Mouse (Mus musculus) ES-Bruce4 (cell line): ENCODE measurements around the gene 4930442H23Rik. TPM values are rescaled to one million over a fixed set of nuclear protein-coding genes. Genes with fewer than 3 reads are reported as not detected.

Experiments used
- H3K27ac ChIP-seq: 2 replicates; pipeline ENCODE4 v1.5.1; 2012; ENCODE audit warnings: low read length, inconsistent platforms; ENCODE audit not compliant: insufficient read depth
- H3K27me3 ChIP-seq: 2 replicates; pipeline ENCODE4 v1.6.1; 2012; ENCODE audit warnings: mild to moderate bottlenecking, low read length, inconsistent platforms; ENCODE audit not compliant: control insufficient read depth, poor library complexity, insufficient read depth, severe bottlenecking
- H3K36me3 ChIP-seq: 2 replicates; pipeline ENCODE4 v1.6.1; 2012; ENCODE audit warnings: inconsistent platforms, mild to moderate bottlenecking, low read length, moderate library complexity; ENCODE audit not compliant: control insufficient read depth, poor library complexity, insufficient read depth, severe bottlenecking
- H3K4me1 ChIP-seq: one replicate; pipeline ENCODE4 v1.8.1; 2011; ENCODE audit warnings: low read length; ENCODE audit not compliant: control insufficient read depth, insufficient read depth
- H3K4me3 ChIP-seq: 2 replicates; pipeline ENCODE4 v1.5.1; 2011; ENCODE audit warnings: low read depth, mild to moderate bottlenecking, low read length
- H3K9ac ChIP-seq: 2 replicates; pipeline ENCODE4 v1.6.1; 2012; ENCODE audit warnings: low read depth, mild to moderate bottlenecking, inconsistent platforms; ENCODE audit not compliant: poor library complexity, severe bottlenecking
- H3K9me3 ChIP-seq: replicated peaks from 2 replicates; pipeline ENCODE4 v1.6.1; 2012; ENCODE audit warnings: mild to moderate bottlenecking, low read length, inconsistent platforms; ENCODE audit not compliant: control insufficient read depth, poor library complexity, insufficient read depth, severe bottlenecking
- CTCF ChIP-seq: IDR thresholded peaks from one replicate; pipeline ENCODE4 v1.8.1; 2011; ENCODE audit warnings: low read depth, low read length
- EP300 ChIP-seq: IDR thresholded peaks from 2 replicates; pipeline ENCODE4 v1.6.1; 2011; ENCODE audit warnings: low read depth, low read length; ENCODE audit not compliant: insufficient read depth
- POLR2A ChIP-seq: IDR thresholded peaks from one replicate; pipeline ENCODE4 v1.8.1; 2011; ENCODE audit warnings: low read length; ENCODE audit not compliant: insufficient read depth
- polyA plus RNA-seq: library from polyadenylated mRNA; stranded (reverse); fragments of >200 nt; gene quantifications from 2 replicates; pipeline ENCODE4 v1.2.4, GENCODE M21; 2011; ENCODE audit warnings: low read depth; ENCODE audit not compliant: missing spikeins, insufficient read depth, insufficient read length

4930442H23Rik gene
- polyA plus RNA-seq, 1 experiment: not detected

DNA sequence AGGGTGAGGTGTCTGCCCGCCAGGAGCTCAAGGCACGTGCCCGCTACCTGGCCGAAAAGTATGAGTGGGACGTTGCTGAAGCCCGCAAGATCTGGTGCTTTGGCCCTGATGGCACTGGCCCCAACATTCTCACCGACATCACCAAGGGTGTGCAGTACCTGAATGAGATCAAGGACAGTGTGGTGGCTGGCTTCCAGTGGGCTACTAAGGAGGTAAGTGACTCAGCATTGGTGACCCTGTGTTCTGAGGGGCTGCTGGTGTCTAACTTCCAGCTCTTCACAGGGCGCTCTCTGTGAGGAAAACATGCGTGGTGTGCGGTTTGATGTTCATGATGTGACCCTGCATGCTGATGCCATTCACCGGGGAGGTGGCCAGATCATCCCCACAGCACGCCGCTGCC is 2.7 kb downstream of the 4930442H23Rik start:
- Histone ChIP-seq H3K4me3 (no peak overlapping the region), H3K9ac (no peak overlapping the region), H3K27ac (no peak overlapping the region), H3K4me1 (peaks cover 2% of the 10 kb centered on the region), H3K9me3 (no peaks in the 10 kb centered on the region), H3K36me3 (peaks cover 53% of the 10 kb centered on the region), H3K27me3 (no peaks in the 10 kb centered on the region)
- no peak for TF ChIP-seq POLR2A
- no peak for TF ChIP-seq EP300
- no peak for TF ChIP-seq CTCF

DNA sequence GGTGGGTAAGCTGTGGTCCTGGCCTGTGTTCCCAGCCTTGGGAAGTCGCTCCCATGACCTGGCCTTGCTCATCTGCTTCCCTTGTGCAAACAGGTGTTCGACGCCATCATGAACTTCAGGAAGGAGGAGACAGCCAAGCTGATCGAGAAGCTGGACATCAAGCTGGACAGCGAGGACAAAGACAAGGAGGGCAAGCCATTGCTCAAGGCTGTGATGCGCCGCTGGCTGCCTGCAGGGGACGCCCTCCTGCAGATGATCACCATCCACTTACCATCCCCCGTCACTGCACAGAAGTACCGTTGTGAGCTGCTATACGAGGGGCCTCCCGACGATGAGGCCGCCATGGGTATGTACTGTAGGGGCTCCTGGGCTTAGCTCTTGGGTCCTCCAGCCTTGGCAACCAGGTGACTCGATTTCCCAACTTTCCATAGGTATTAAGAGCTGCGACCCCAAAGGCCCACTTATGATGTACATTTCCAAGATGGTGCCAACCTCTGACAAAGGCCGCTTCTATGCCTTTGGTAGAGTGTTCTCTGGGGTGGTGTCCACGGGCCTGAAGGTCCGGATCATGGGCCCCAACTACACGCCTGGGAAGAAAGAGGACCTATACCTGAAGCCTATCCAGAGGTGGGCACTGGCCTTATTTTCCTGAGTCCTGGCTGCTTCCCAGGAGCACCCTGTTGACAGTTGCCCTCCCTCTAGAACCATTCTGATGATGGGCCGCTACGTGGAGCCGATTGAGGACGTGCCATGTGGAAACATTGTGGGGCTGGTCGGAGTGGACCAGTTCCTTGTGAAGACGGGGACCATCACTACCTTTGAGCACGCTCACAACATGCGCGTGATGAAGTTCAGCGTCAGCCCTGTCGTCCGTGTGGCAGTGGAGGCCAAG is 4.0 kb downstream of the 4930442H23Rik start:
- Histone ChIP-seq H3K9ac (no peak overlapping the region; the same call in 1 of the 2 replicates), H3K27ac (peak overlapping the region; percentile 4; the same call in 1 of the 2 replicates), H3K4me1 (peaks cover 2% of the 10 kb centered on the region), H3K9me3 (no peaks in the 10 kb centered on the region), H3K27me3 (no peaks in the 10 kb centered on the region), H3K4me3 (no peak overlapping the region), H3K36me3 (peaks cover 53% of the 10 kb centered on the region)
- TF ChIP-seq CTCF (no peak), EP300 (no peak), POLR2A (no peak)

DNA sequence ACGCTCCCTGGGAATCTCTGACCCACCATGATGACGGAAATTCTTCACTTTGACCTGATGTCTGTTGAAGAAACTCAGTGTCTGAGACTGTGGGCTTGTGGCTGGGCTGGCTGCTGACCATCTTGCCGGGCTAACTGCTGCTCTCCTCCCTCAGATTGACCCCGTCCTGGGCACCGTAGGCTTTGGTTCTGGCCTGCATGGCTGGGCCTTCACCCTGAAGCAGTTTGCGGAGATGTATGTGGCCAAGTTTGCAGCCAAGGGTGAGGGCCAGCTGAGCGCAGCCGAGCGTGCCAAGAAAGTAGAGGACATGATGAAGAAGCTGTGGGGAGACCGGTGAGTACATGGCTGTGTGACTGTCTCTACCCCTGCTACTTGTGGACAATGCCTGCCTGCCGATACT is 4.7 kb downstream of the 4930442H23Rik start:
- Histone ChIP-seq H3K9me3 (no peaks in the 10 kb centered on the region), H3K27ac (peak overlapping the region; percentile 49), H3K4me3 (peak overlapping the region; percentile 70), H3K27me3 (no peaks in the 10 kb centered on the region), H3K9ac (peak overlapping the region; percentile 93), H3K4me1 (peaks cover 2% of the 10 kb centered on the region), H3K36me3 (peaks cover 53% of the 10 kb centered on the region)
- TF ChIP-seq EP300: no peak
- no peak for TF ChIP-seq CTCF
- TF ChIP-seq POLR2A: no peak

DNA sequence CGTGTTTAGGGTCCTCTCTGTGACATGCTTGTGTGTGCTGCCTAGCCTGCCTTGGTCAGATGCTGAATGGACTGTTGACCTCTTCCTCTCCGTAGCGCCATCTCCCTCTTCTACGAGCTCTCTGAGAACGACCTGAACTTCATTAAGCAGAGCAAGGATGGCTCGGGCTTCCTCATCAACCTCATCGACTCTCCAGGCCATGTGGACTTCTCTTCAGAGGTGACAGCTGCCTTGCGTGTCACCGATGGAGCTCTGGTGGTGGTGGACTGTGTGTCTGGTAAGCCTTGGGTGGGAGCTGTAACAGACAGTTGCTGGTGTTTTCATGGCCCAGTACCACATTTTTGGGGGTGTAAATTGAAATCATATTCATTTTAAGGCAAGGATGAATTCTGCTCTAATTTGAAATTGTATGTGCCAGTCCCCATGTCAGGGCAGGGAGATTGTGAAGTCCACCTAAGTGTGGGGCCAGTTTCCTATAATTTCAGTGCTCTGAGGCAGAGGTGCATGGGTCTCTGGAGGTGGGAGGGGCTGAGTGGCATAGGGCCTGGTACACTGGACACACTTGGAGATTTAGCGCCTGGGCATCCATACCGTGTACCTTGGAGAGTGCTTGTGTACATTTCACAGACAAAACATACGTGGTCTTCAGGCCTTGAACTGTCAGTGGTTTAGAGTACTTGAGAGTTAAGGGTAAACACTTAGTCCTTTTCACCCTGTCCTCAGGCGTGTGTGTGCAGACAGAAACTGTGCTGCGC is 5.5 kb downstream of the 4930442H23Rik start:
- Histone ChIP-seq H3K27ac (peak overlapping the region; percentile 49), H3K9ac (peak overlapping the region; percentile 93), H3K4me3 (peak overlapping the region; percentile 70), H3K9me3 (no peaks in the 10 kb centered on the region), H3K27me3 (no peaks in the 10 kb centered on the region), H3K36me3 (peaks cover 53% of the 10 kb centered on the region), H3K4me1 (no peaks in the 10 kb centered on the region)
- TF ChIP-seq POLR2A: no peak
- TF ChIP-seq CTCF: no peak
- TF ChIP-seq EP300: no peak

DNA sequence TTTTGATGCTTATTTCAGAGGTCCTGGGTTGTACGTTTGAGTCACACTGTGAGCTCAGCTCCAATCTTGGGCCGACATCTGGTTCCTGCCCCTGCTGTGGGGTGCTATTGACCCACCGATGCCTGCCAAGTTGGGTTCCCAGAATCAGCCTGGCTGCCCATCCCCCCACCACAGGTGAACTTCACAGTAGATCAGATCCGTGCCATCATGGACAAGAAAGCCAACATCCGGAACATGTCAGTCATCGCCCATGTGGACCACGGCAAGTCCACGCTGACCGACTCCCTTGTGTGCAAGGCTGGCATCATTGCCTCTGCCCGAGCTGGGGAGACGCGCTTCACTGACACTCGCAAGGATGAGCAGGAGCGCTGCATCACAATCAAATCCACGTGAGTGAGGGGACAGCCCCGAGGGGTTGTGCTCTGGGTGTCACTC is 6.1 kb downstream of the 4930442H23Rik start:
- Histone ChIP-seq H3K9ac (peak overlapping the region; percentile 93), H3K9me3 (no peaks in the 10 kb centered on the region), H3K27me3 (no peaks in the 10 kb centered on the region), H3K36me3 (peaks cover 53% of the 10 kb centered on the region), H3K4me3 (peak overlapping the region; percentile 70), H3K27ac (peak overlapping the region; percentile 49), H3K4me1 (no peaks in the 10 kb centered on the region)
- TF ChIP-seq EP300 (no peak), POLR2A (no peak), CTCF (no peak)
